Comparison of ENCODE assay signal across 17 mouse cellular contexts in genomic region chr15:89533843-89534207, GRCm38 (mm10). TPM values are rescaled to one million over a fixed set of nuclear protein-coding genes. Genes with fewer than 3 reads are reported as not detected.
DNase-seq lines count a peak whose midpoint lies in the region; ATAC-seq and TF ChIP-seq lines count a peak whose summit lies in the region.
"Had no signal": no experiment of that assay in that cellular context is flagged by ENCODE, and none has a peak within 500 bp of the region (broad histone marks: within the 10 kb centered on the region; RNA-seq: fewer than 3 reads in every experiment).

No protein-coding gene starts in this region.

- H3K4me3 ChIP-seq in left cerebral cortex, adult 2 months = peak overlapping the region; percentile 51
- peak overlapping the region; percentile 49 for H3K4me3 ChIP-seq in forebrain, embryonic 15.5 days
- no peak overlapping the region for H3K4me3 ChIP-seq in midbrain, embryonic 11.5 days (ENCODE audit: low read depth, low read length)
- peak overlapping the region; percentile 45 for H3K4me3 ChIP-seq in neural tube, embryonic 15.5 days (replicated peaks)
- H3K4me3 ChIP-seq: embryonic facial prominence, embryonic 15.5 days; liver, embryonic 15.5 days had no signal

- peak overlapping the region; percentile 93 for H3K27ac ChIP-seq in left cerebral cortex, adult 2 months
- H3K27ac ChIP-seq in forebrain, embryonic 15.5 days (replicated peaks) = no peak overlapping the region
- no peak overlapping the region for H3K27ac ChIP-seq in midbrain, embryonic 11.5 days (ENCODE audit: low read depth, low read length)
- H3K27ac ChIP-seq in neural tube, embryonic 15.5 days (replicated peaks) = 0 out of 2 replicates have a peak overlapping the region, but pooled peaks have one; percentile 84
- H3K27ac ChIP-seq: embryonic facial prominence, embryonic 15.5 days; kidney, postnatal 0 days; liver, embryonic 15.5 days had no signal

- no peak for ATAC-seq in forebrain, embryonic 15.5 days (replicated peaks)
- ATAC-seq in midbrain, embryonic 11.5 days (ENCODE audit: low FRiP score) = no peak
- ATAC-seq in neural tube, embryonic 15.5 days (ENCODE audit: low FRiP score) = no peak
- ATAC-seq: activated CD4-positive, CD25-positive, alpha-beta regulatory T cell, adult 4 months; CD4-positive, CD25-positive, alpha-beta regulatory T cell, adult 4 months had no signal

- H3K9ac ChIP-seq in forebrain, embryonic 15.5 days (replicated peaks) = 0 out of 2 replicates have a peak overlapping the region, but pooled peaks have one; percentile 63
- no peak overlapping the region for H3K9ac ChIP-seq in midbrain, embryonic 11.5 days (ENCODE audit: low read length)
- no peak overlapping the region for H3K9ac ChIP-seq in neural tube, embryonic 15.5 days (replicated peaks)
- H3K9ac ChIP-seq: embryonic facial prominence, embryonic 15.5 days; liver, embryonic 15.5 days had no signal

- 85% methylated on average over 10 of the region's 10 CpGs for WGBS in forebrain, embryonic 15.5 days
- WGBS in midbrain, embryonic 11.5 days = 93% methylated on average over 10 of the region's 10 CpGs
- 84% methylated on average over 10 of the region's 10 CpGs for WGBS in neural tube, embryonic 15.5 days

- H3K36me3 ChIP-seq in forebrain, embryonic 15.5 days = no peaks in the 10 kb centered on the region
- H3K36me3 ChIP-seq in midbrain, embryonic 11.5 days (ENCODE audit: control insufficient read depth, insufficient read depth, low read length) = no peaks in the 10 kb centered on the region
- peaks cover 12% of the 10 kb centered on the region; the same call in 1 of the 2 replicates for H3K36me3 ChIP-seq in neural tube, embryonic 15.5 days
- H3K36me3 ChIP-seq: liver, embryonic 15.5 days had no signal

- H3K4me2 ChIP-seq in forebrain, embryonic 15.5 days (replicated peaks) = peak overlapping the region; percentile 66
- H3K4me2 ChIP-seq in midbrain, embryonic 11.5 days = peak overlapping the region; percentile 57; the same call in 1 of the 2 replicates
- peak overlapping the region; percentile 75 for H3K4me2 ChIP-seq in neural tube, embryonic 15.5 days
- H3K4me2 ChIP-seq: embryonic facial prominence, embryonic 15.5 days; liver, embryonic 15.5 days had no signal

- DNase-seq in left cerebral cortex, adult 2 months (ENCODE audit: extremely low spot score in 1 of 2, low spot score in 2 of 2) = peak in 1 of 2 experiments; percentile 13
- no peak for DNase-seq in left cerebral cortex, adult 11 months (ENCODE audit: low spot score)
- DNase-seq in midbrain, embryonic 11.5 days (ENCODE audit: low spot score, missing footprints) = peak; percentile 26
- DNase-seq in adipocyte (ENCODE audit: low spot score) = no peak
- no peak for DNase-seq in gastrocnemius, postnatal 14 days
- no peak for DNase-seq in T-cell, adult 2 months (ENCODE audit: low spot score)
- DNase-seq: lung, postnatal 4 days; thymus, postnatal 4 days had no signal

- H3K27me3 ChIP-seq in forebrain, embryonic 15.5 days = no peaks in the 10 kb centered on the region
- no peaks in the 10 kb centered on the region for H3K27me3 ChIP-seq in midbrain, embryonic 11.5 days (ENCODE audit: control insufficient read depth, insufficient read depth, low read length)
- H3K27me3 ChIP-seq in neural tube, embryonic 15.5 days (replicated peaks) = no peaks in the 10 kb centered on the region
- H3K27me3 ChIP-seq: embryonic facial prominence, embryonic 15.5 days; liver, embryonic 15.5 days had no signal

- no peak for TF ChIP-seq CTCF in left cerebral cortex, adult 2 months (IDR thresholded peaks at IDR 0.05)

- peaks cover 25% of the 10 kb centered on the region for H3K4me1 ChIP-seq in forebrain, embryonic 15.5 days
- H3K4me1 ChIP-seq in midbrain, embryonic 11.5 days (ENCODE audit: control insufficient read depth, insufficient read depth, low read length) = peaks cover 14% of the 10 kb centered on the region
- H3K4me1 ChIP-seq in neural tube, embryonic 15.5 days = peaks cover 32% of the 10 kb centered on the region
- H3K4me1 ChIP-seq: liver, embryonic 15.5 days had no signal

- intact Hi-C loops in left cerebral cortex, adult 2 months (cut with DNase I) = loop anchor here (5.0 kb wide), 1 partner anchor 37 kb away; the partner anchor contains the start of gene Shank3
- intact Hi-C loops in gastrocnemius, postnatal 14 days (cut with DNase I; ENCODE audit: low total_unique reads) = no loop called here

- no peaks in the 10 kb centered on the region for H3K9me3 ChIP-seq in forebrain, embryonic 15.5 days
- no peaks in the 10 kb centered on the region for H3K9me3 ChIP-seq in midbrain, embryonic 11.5 days (ENCODE audit: control insufficient read depth, low read length)
- no peaks in the 10 kb centered on the region for H3K9me3 ChIP-seq in neural tube, embryonic 15.5 days (replicated peaks)
- H3K9me3 ChIP-seq: embryonic facial prominence, embryonic 15.5 days; liver, embryonic 15.5 days had no signal

RNA-seq across cellular contexts. Expression of gene Acr, which starts 34.3 kb away (rescaled TPM):
- total RNA-seq in left cerebral cortex, adult 2 months (2021) = 1 to 10 TPM in 1 of 2 experiments, under 1 TPM in 1; 0.58 to 1.7 TPM
- 1.6 and 1.7 TPM in 2 replicates for polyA plus RNA-seq in forebrain, embryonic 15.5 days (2015; fragmentation: Nextera tagmentation; extraction: Ambion mirVana)
- polyA plus RNA-seq in midbrain, embryonic 11.5 days (2014; fragmentation: Nextera tagmentation; extraction: Ambion mirVana) = 0.42 and 0.43 TPM in 2 replicates
- 0.31 and 0.95 TPM in 2 replicates for polyA plus RNA-seq in neural tube, embryonic 15.5 days (2015; fragmentation: Nextera tagmentation; extraction: Ambion mirVana)
- total RNA-seq in gastrocnemius, postnatal 14 days (2021) = under 1 TPM; 0.14 to 0.16 TPM
- total RNA-seq: granulocyte monocyte progenitor cell, adult 5-6 weeks had no signal
- polyA plus RNA-seq: activated CD4-positive, CD25-positive, alpha-beta regulatory T cell, adult 4 months; CD4-positive, CD25-positive, alpha-beta regulatory T cell, adult 4 months; kidney, postnatal 0 days; limb, embryonic 11.5 days; liver, embryonic 15.5 days had no signal

RNA-seq across cellular contexts. Expression of gene Shank3, which starts 34.4 kb away (rescaled TPM):
- total RNA-seq in left cerebral cortex, adult 2 months (2021) = 100 to 1,000 TPM; 222 to 239 TPM
- polyA plus RNA-seq in forebrain, embryonic 15.5 days (2015; fragmentation: Nextera tagmentation; extraction: Ambion mirVana) = 10.7 and 13.0 TPM in 2 replicates
- 2.2 TPM in 2 replicates for polyA plus RNA-seq in midbrain, embryonic 11.5 days (2014; fragmentation: Nextera tagmentation; extraction: Ambion mirVana)
- 8.9 and 9.5 TPM in 2 replicates for polyA plus RNA-seq in neural tube, embryonic 15.5 days (2015; fragmentation: Nextera tagmentation; extraction: Ambion mirVana)
- 10 to 100 TPM; 15.2 to 25.8 TPM for total RNA-seq in gastrocnemius, postnatal 14 days (2021)
- polyA plus RNA-seq: activated CD4-positive, CD25-positive, alpha-beta regulatory T cell, adult 4 months; CD4-positive, CD25-positive, alpha-beta regulatory T cell, adult 4 months had no signal

RNA-seq across cellular contexts. Expression of gene Arsa, which starts 56.6 kb away (rescaled TPM):
- 10 to 100 TPM; 32.0 to 33.0 TPM for total RNA-seq in left cerebral cortex, adult 2 months (2021)
- polyA plus RNA-seq in forebrain, embryonic 15.5 days (2015; fragmentation: Nextera tagmentation; extraction: Ambion mirVana) = 23.6 and 23.8 TPM in 2 replicates
- 7.4 and 9.4 TPM in 2 replicates for polyA plus RNA-seq in midbrain, embryonic 11.5 days (2014; fragmentation: Nextera tagmentation; extraction: Ambion mirVana)
- 27.4 and 29.2 TPM in 2 replicates for polyA plus RNA-seq in neural tube, embryonic 15.5 days (2015; fragmentation: Nextera tagmentation; extraction: Ambion mirVana)
- 1 to 10 TPM; 7.2 to 7.4 TPM for total RNA-seq in gastrocnemius, postnatal 14 days (2021)

RNA-seq across cellular contexts. Expression of gene Rabl2, which starts 57.9 kb away (rescaled TPM):
- 10 to 100 TPM; 35.7 to 44.6 TPM for total RNA-seq in left cerebral cortex, adult 2 months (2021)
- polyA plus RNA-seq in forebrain, embryonic 15.5 days (2015; fragmentation: Nextera tagmentation; extraction: Ambion mirVana) = 55.7 and 55.9 TPM in 2 replicates
- polyA plus RNA-seq in midbrain, embryonic 11.5 days (2014; fragmentation: Nextera tagmentation; extraction: Ambion mirVana) = 84.3 and 87.3 TPM in 2 replicates
- 71.9 and 86.6 TPM in 2 replicates for polyA plus RNA-seq in neural tube, embryonic 15.5 days (2015; fragmentation: Nextera tagmentation; extraction: Ambion mirVana)
- total RNA-seq in gastrocnemius, postnatal 14 days (2021) = 1 to 10 TPM; 3.7 to 4.3 TPM

Comparison
In these comparisons a context has a peak if more than half of its experiments do, and no peak if none do; other contexts are left out.
1. H3K27ac ChIP-seq: peak in left cerebral cortex, adult 2 months (single experiment) and neural tube, embryonic 15.5 days (single experiment); none in forebrain, embryonic 15.5 days (single experiment) and midbrain, embryonic 11.5 days (single experiment).
2. Peak in every context shown above with its lines, with median percentiles within 50 percentile points of each other: H3K4me2 ChIP-seq.